Mouse (Mus musculus) lung, adult 2 months (tissue): ENCODE results near the gene Pnldc1.
"Not testable (repeated sequence)": the region's sequence is repeated elsewhere in the genome, so short reads cannot be mapped to it uniquely, and the experiment has no call there.

Experiments
- CTCF ChIP-seq: fragments of 200-500 bp; IDR thresholded peaks from 2 replicates; pipeline ENCODE4 v1.5.1; 2011; ENCODE audit warnings: mild to moderate bottlenecking, low read length, control low read depth; ENCODE audit not compliant: insufficient read depth
- POLR2A ChIP-seq: fragments of 200-500 bp; IDR thresholded peaks from 2 replicates; pipeline ENCODE4 v1.6.1; 2011; ENCODE audit warnings: low read depth, mild to moderate bottlenecking, control low read depth, low read length, borderline replicate concordance; ENCODE audit errors: extremely low read depth

- not testable (repeated sequence) for TF ChIP-seq CTCF, POLR2A
Measured at GRCm38 (mm10) chr17:12931576-12931975, 21.5 kb upstream of the Pnldc1 start.
